Mouse (Mus musculus) spleen, postnatal 14 days (tissue): ENCODE measurements at regions not wholly inside any gene's neighbourhood (a gene's known extent, or its start where the extent isn't known, plus 50 kb on each side); places are given as distances from the start of the nearest gene placed in this dataset.

ENCODE experiments used
- DNase-seq, 2 experiments: peaks; one replicate each; pipeline ENCODE4 v3.0.0; 2021 to 2022; ENCODE audit warnings: low spot score in 2 of 2

DNA sequence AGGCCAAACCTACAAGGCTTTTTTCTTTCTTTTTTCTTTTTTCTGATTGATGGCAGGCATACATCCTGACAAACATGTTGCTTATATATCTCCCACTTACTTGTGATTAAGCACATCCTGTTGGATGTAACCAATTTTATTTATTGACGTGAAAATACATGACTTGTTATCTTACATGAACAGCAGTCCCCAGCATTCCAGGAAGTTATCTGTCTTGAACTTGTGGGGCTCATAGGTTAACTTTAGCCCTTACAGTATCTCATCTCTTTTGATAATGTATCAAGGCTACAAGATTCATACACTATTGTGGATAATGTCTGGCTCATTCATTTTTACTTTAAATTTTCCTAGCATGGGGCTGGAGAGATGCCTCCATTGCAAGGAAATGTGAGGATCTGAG, 852.0 kb upstream of the Agtr1b start:
- DNase-seq = no peak

DNA sequence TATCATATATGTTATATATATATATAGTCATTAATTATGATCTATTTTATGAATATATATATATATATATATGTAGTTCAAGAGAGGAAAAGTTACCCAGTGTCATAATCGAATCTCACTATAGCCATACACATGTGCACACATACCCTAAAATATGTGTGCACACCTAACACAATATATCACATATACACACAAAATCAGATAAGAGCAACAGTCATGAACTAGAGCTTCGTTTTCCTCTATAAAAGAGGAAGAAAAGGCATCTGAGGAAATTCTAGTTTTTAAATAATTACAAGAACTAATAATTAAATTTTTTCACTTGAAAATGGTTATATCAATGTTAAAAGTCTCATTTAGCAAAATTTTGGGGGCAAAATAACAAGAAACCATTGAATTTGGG, 835.3 kb upstream of the Tbl1xr1 start:
- DNase-seq = no peak

DNA sequence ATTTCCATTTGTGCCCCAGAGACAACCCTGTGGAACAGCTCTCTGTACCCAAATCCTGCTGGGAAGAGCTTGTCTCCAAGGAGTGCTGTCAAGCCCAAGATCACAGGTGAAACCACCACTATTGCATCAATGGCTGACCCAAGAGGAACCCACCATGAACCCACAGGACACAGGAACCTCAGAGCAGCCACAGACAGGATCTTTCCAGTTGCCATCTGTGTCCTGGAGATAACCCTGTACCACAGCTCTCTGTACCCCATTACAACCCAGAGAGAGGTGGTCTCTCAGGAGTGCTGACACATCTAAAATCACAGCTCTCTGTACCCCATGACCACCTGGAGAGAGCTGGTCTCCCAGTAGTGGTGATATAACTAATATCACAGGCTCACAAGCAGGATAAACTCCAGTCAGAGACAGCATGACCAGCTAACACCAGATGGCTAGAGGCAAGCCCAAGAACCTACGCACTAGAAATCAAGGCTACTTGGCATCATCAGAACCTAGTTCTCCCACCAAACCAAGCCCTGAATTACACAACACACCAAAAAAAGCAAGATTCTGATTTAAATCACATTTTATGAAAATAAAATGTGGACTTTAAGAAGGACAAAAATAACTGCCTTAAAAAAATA, 820.2 kb upstream of the Tbl1xr1 start:
- DNase-seq = no peak

DNA sequence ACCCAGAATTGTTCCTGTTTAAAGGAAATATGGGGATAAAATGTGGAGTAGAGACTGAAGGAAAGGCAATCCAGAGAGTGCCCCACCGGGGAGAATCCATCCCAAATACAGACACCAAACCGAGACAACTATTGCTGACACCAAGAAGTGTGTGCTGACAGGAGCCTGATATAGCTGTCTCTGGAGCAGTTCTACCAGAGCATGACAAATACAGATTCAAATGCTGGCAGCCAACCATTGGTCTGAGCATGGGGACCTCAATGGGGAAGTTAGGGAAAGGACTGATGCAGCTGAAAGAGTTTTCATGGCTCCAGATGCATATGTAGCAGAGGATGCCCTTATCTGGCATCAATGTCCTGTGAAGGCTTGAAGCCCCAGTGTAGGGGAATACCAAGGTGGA, 813.1 kb upstream of the Tbl1xr1 start:
- DNase-seq = no peak

DNA sequence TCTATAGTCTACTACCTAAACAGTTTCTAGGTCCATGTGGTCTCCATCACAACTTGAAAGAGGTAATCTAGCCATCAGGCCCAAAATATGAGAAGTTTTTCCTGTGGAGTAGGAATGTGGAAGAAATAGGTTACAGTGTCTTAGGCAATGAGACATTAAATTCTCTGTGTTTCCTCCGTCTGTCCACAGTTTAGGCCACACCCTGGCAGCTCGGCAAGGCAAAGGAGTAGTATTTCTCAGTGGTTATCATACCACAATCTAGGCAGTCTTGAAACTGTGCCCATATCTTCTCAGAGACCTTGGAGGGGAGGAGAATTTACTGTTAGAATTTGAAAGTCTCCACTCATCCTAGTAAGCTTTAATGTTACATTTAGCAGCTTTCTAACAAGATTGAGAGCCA, 811.0 kb upstream of the Tbl1xr1 start:
- no peak for DNase-seq

DNA sequence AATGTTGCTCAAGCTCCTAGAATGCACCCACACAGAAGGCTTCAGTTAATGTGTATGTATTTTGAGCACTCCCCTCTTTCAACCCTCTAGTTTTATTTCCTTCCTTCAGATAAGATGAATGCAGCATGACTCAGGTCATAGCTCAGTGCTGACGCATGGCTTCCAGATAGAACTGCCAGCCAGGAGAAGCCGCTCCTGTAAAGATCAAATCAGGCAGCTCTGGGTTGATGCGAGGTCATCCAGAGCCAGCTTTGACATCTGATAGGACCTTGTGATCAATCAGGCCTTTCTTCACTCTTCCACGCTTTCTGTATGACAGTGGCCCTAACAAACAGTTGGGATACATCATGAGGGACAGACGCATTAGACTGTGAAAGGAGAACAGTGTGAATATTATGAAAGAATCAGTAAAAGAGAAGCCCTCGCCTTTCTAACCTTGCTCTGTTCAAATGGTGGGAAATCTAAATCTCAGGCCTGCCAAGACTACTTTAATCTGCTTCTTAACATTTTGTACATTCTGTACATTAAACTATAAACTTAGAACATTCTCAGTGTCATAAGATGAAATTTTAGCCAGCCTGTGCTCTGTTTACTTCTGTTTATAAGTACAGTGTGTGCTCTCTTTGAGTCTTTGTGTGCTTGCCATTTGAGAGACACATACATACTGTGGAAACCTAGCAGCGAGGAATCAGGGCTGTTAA, 807.9 kb upstream of the Tbl1xr1 start:
- no peak for DNase-seq

DNA sequence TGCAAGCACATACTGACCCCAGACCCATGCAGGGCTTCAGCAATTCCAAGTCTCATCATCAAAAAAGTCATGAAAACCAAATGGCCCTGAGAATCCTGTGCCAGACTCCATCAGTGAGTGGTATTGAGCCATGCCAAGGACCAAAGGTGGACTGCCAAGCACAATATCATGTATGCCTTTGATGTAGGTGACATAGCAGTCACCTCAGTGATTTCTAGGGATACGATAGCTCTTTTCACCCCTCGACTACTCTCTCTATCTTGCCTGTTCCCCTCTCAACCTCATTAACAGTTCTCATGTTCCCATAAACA, 807.4 kb upstream of the Tbl1xr1 start:
- DNase-seq = no peak

DNA sequence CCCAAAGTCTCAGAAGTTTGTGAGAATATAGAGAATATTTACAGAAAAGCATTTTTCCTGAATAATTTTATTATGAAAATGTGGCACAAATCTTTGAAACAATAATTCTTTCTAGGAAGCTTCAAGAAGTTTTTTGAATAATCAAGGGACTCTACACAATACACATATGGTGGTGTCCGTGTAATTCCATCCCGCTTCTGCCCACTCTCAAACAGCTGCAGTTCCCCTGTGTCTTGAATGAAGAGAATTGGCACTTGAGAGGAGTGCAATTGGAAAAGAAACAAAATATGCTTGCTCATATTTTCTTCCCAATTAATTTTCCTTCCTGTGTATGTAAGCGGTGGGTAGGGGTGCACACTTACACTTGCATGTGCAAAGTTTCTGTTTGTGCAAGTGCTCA, 805.7 kb upstream of the Tbl1xr1 start:
- DNase-seq = no peak

DNA sequence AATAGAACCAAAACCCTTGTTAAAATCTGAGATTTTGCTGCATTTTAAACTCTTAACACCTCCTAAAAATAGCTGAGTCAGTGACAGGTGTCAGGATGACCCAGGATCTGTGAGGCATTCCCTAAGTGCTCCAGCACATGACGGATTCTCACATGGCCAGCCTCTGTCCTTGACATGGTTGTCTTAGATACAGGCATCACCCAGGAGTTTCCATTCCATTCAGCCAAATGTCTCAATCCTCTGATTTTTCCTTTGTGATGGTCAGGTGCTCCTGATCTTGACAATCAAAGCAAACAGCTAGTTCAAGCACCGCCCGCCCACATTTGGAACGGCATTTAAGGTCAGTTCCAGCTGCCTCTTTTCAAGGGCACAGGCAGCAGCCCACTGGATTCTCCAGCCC, 804.2 kb upstream of the Tbl1xr1 start:
- no peak for DNase-seq

DNA sequence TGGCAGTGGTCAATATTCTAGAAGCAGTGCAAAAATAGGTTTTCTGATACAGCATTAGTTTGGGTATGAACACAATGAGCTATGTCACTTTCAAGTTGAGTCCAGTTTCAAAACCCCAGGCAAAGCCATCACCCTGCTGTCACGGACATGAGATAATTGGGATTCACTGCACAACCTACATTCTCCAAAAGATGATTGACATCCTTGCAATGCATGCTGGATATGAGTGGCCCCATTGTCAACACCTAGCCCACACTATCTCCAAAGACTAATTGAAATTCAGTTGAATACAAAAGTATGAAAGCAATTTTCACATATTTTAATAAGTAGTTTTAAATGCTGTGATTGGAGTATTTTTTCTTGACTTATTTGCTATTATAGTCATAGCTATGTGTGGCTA, 783.7 kb upstream of the Tbl1xr1 start:
- DNase-seq = no peak

DNA sequence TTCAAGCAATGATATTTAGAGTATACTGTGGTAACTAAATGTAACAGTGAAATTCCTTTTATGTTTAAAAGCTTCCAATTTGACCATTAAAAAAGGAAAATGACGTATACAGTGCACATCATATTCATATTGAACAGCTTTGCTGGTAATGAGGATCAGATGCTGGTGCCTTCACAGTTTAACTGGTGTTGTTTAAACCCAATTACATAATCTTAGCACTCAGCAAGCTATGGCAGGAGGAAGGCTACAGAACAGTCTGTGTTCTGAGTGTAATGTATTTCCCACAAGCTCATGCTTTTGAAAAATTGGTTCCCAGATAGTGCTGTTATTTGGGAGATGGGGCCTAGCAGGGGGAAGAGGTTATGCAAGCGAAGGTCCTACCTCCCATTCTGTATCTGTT, 783.1 kb upstream of the Tbl1xr1 start:
- no peak for DNase-seq

DNA sequence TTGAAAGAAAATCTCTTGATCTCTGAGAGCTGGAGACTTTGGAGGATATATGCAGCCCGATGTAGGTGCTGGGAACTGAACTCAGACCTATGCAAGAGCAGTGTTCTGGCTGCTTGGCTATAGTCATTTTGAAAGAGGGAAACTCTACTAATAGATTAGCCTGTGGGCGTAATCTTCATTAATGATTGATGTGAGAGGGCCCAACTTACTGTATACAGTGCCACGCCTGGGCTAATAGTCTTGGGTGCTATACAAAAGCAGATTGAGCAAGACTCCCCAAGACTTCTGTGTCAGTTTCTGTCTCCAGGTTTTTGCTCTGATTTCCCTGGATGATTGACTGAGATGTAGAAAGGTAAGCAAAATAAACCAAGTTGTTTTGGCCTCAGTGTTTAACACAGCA, 781.7 kb upstream of the Tbl1xr1 start:
- DNase-seq = no peak

DNA sequence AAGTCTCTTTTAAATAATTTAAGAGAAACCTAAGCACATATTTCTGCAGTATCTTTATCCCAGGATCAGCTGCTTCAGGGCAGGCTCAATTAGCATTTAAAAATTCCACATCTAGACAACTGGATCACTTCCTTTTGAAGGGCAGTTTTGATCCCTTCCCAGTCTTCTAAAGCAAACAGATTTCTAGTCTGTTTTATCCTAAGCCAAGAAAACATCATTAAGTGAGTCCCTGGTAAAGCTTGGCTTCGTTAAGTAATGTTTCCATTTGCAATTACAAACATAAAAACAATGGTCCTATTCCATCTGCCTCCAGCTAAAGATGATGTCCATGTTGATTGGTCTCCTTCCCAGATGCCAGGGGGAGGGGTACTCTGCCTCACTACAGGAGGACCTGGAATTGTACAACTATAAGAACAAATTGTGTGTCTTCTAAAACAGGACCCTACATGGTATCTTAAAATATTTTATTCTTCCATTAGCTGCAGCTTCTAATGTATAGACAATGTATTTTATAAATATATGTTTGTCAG, 779.8 kb upstream of the Tbl1xr1 start:
- DNase-seq = no peak

DNA sequence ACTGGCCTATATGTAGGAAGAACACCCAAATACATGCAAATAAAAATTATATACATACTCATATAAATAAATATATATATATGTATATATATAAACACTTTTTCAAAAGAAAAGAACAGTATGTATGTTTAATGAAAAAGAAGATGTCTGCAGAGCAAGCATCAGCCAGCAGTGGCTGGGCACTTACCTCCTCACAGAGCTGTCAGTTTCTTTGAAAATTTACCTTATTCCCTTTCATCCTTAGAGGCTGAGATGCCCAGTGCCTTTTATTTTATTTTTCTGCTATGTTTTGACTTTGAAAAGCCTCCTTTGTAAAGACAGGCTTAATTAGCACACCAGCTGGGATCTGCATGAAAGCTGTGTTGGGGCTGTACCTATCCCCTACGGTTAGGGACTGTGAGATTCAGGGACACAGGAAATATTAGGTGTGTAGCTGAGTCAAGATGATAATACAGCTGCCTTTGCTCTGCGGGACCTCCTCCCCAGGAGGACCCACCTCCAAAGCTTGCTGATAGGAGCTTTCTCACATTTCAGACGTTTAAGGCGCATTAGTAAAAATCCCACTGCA, 751.0 kb upstream of the Tbl1xr1 start:
- no peak for DNase-seq

DNA sequence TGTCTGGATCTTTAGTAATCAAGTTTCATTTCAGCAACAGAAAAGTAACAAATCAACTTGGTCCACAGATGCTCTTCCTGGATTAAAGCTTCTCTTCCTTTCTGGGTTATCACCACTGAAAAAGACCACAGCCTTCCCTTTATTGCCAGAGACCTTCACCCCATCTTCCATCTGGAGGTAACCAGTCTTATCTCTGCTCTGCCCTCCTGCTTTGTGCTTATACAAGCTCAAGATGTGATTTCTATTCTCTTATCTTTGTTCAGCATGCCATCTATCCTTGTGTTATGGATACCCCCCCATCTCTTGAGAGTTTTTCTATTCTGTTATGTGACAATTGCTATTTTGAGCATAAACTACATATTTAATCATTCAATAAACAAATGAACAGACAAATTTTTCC, 734.5 kb upstream of the Tbl1xr1 start:
- no peak for DNase-seq

DNA sequence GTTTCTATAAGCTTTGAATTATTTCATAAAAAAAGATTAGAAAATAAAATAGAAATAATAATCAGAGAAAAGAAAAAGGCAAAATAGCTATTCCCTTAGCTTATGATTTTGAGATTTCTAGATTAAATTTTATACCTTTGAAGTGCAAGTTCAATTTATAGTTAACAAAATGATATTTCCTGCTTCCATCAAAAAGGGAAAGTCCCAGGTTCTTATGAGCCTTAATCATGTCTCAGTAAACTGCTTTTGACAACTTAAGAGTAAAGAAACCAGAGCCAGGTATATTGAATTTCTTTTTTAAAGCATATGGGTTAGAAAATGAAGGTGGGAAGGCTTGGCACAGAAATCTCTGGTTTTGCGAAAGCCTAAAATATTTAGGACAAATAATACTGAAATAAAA, 733.4 kb upstream of the Tbl1xr1 start:
- no peak for DNase-seq

DNA sequence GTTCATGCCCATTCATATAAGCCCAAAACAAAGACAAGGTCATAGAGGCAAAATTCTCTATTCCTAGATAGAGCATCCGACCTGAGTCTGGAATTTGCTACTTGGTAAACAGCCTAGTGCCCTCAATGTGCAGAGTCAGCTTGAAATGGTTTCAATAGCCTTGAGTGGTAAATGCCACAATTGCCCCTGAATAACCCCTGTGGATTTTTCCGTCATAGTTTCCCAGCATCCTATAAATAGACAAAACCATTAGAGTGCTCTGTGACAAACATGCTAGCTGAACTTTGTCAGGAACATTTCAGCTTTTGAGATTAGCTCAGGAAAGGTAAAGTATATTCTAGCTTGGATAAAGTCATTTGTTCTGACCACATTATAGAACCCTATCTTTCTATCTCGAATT, 727.0 kb upstream of the Tbl1xr1 start:
- no peak for DNase-seq

DNA sequence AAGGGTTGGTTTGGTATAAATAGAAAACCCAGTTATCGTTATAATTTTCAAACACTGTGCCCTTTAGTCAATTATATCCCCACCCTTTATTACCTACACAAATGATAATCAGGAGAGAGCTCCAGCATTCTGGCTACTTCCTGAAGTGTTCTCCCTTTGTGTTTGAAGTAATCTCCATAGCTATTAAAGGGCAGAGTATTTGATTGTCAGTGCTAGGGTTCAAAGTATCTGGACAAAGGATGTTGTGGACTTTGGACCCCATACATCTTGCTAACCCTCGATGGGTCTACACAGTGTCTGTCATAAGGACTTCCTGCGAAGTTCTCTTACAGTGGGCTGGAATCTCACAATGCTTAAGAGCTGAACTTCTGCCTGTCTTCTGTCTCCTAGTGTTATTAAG, 720.3 kb upstream of the Tbl1xr1 start:
- no peak for DNase-seq

DNA sequence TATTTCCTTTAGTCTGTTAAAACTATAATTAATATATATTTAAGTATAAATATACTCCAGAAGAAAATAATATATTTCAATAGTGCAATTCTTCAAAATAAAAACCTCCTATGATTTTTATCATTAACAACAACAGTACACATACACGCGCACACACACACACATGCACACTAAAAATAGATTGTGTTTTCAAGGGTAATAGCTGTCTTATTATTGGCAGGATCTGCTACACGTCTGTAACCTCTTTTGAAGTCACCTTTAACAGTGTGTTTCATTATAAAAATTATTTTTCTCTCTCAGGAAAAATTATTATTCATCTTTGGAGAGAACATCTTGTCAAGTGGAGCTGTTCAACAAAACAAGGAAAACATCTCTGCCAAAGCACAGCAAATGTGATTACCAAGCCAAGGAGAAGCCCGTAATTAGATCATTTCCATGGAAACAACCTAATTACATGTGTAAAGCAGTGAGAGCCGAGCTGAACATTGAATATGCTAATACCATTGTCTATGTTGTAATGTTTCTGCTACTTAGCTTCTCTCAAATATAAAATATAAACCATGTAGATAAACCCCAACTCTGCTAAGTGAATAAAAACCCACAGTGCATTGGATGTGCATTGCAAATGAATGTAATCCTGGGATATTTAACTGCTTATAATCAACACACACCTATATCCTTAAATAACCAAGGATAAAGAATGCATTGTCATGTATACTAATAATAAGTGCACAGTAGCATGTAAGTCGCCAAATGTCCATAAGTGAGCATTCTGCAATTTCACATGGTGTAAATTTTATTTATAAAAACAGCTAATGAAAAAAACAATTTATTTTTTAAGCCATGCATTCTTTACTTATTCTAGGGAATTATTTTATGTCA, 719.4 kb upstream of the Tbl1xr1 start:
- no peak for DNase-seq

DNA sequence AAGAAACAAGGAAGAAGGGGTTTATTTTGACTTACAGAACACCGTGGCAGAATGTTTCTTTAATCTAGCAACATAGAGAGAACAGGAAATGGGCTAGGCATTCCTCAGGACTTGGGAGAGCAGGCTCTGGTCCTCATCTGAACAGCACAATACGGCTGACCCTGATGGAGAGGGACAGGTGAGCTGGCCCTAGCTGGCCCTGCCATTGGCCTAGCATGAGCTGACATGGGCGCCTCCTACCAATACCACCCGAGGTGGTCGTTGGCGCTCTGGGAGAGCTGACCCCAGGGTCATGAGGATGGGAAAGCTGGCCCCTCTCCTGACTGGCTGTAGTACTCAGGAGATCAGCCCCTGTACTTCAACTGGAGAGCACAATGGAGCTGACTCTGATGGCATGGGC, 718.4 kb upstream of the Tbl1xr1 start:
- no peak for DNase-seq

DNA sequence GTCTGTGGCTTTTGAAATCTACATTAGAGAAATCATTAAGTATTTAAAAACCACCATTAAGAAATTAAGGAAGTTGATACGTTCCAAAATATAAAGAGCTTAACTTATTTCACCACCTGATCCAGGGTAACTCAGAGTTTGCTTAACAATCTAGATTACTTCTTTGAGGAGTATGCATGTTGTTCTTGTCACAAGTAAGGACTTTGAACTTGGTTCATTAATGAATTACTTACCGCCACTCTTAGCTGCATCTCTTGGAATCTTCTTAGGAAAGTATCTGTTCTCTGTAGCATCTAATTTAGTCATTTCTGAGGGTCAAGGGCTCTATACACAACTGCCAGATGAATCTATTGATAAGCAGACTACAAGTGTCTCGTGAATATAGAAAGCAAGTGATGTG, 715.4 kb upstream of the Tbl1xr1 start:
- no peak for DNase-seq

DNA sequence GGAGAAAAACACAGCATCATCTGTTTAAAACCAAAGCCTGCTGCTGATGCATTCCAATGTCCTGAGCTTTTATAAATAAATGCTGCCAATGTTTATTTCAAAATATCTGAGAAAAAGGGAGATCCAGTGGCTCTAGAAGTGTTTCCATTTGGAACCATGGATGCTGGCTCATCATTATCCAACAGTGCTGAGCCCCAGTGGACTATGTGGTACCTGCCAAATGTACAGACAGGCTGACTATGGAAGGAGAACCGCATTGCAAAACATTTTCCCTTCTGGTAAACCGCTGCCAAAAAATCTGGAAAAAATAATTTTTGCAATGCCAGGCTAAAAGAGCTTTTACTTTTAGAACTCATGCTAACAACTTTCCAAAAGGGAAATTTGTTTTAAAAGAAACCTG, 696.6 kb upstream of the Tbl1xr1 start:
- DNase-seq = no peak

DNA sequence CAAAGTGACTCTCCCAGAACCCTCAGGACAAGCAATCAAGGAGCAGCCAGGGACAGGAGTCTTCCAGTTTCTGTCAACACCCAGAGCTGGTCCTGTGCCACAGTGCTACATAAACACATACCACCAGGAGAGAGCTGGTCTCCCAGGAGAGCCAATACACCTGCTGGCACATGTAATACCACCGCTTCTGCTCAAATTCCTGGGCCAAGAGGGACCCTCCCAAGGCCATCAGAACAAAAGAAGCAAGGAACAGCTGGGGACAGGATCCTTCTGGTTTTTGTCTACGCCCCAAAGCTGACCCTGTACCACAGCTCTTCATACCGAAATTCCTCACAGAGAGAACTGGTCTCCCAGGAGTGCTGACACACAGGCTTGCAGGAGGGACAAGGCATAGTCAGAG, 695.4 kb upstream of the Tbl1xr1 start:
- DNase-seq = no peak
